Mouse (Mus musculus) gastrocnemius, postnatal 25 days (tissue): ENCODE measurements around the gene Nat9. TPM values are rescaled to one million over a fixed set of nuclear protein-coding genes. Genes with fewer than 3 reads are reported as not detected.

Experiments used
- DNase-seq: peaks from one replicate; pipeline ENCODE4 v3.0.0; 2022
- total RNA-seq, 2 experiments: library from RNA; stranded (reverse); gene quantifications; 1 replicate in 1 of 2; 2 replicates in 1 of 2; pipeline ENCODE4 v1.2.3; 2021

The Nat9 gene
- total RNA-seq, 2 experiments from 2014 or later: 10.7 to 13.2 TPM

GRCm38 (mm10) chr11:115155053-115155634 lies 32.5 kb downstream of the Nat9 start:
- no peak for DNase-seq

- DNase-seq: peak; percentile 75
These were observed 33.9 kb downstream of the Nat9 start for GRCm38 (mm10) chr11:115153699-115154292.

- DNase-seq: no peak
These were observed 34.6 kb downstream of the Nat9 start for GRCm38 (mm10) chr11:115153088-115153487.

GRCm38 (mm10) chr11:115151755-115152429 lies 35.8 kb downstream of the Nat9 start:
- DNase-seq: peak; percentile 45

- DNase-seq: no peak
These were observed 36.9 kb downstream of the Nat9 start for GRCm38 (mm10) chr11:115150741-115151254.

GRCm38 (mm10) chr11:115147813-115148212 lies 39.8 kb downstream of the Nat9 start:
- DNase-seq: no peak

- DNase-seq: no peak
These were observed 45.7 kb downstream of the Nat9 start for GRCm38 (mm10) chr11:115141970-115142369.

GRCm38 (mm10) chr11:115138597-115139262 lies 48.9 kb downstream of the Nat9 start:
- no peak for DNase-seq

GRCm38 (mm10) chr11:115133800-115134199 lies 53.9 kb downstream of the Nat9 start, which contains the start of gene Cd300lf:
Gene Cd300lf, minus strand, starts transcription at chr11:115133992.
- DNase-seq: no peak

Other genes starting within 250 kb of the Nat9 start
- not detected for gene Cd300c, start 218.7 kb downstream of the Nat9 start, total RNA-seq
- gene Cd300ld, start 197.9 kb downstream of the Nat9 start, total RNA-seq: under 1 TPM; 0.13 to 0.35 TPM
- gene Cd300c2, start 186.0 kb downstream of the Nat9 start, total RNA-seq: under 1 TPM in 1 of 2 experiments, not detected in 1; 0.54 TPM
- not detected for gene Cd300ld2, start 171.7 kb downstream of the Nat9 start, total RNA-seq
- not detected for gene Cd300ld4, start 160.8 kb downstream of the Nat9 start, total RNA-seq
- 1 to 10 TPM in 1 of 2 experiments, not detected in 1; 3.5 TPM for gene Cd300ld5, start 150.1 kb downstream of the Nat9 start, total RNA-seq
- gene Cd300ld3, start 139.4 kb downstream of the Nat9 start, total RNA-seq: 1 to 10 TPM; 1.2 to 3.7 TPM
- not detected for gene Cd300e, start 125.7 kb downstream of the Nat9 start, total RNA-seq
- gene Rab37, start 96.4 kb downstream of the Nat9 start, total RNA-seq: under 1 TPM in 1 of 2 experiments, not detected in 1; 0.19 TPM
- not detected for gene Cd300lf, start 53.9 kb downstream of the Nat9 start, total RNA-seq
- gene Slc9a3r1, start 24.5 kb downstream of the Nat9 start, total RNA-seq: 1 to 10 TPM; 2.3 to 3.9 TPM
- 1 to 10 TPM; 4.1 to 5.8 TPM for gene Tmem104, start 372 bp downstream of the Nat9 start, total RNA-seq
- gene Grin2c, start 79.4 kb upstream of the Nat9 start, total RNA-seq: under 1 TPM in 1 of 2 experiments, not detected in 1; 0.05 TPM
- 1 to 10 TPM; 3.6 to 3.8 TPM for gene Fdxr, start 89.2 kb upstream of the Nat9 start, total RNA-seq
- 1 to 10 TPM; 2.9 to 3.6 TPM for gene Fads6, start 109.8 kb upstream of the Nat9 start, total RNA-seq
- not detected for gene Otop2, start 119.3 kb upstream of the Nat9 start, total RNA-seq
- under 1 TPM; 0.56 to 0.97 TPM for gene Ush1g, start 134.2 kb upstream of the Nat9 start, total RNA-seq
- gene Otop3, start 146.9 kb upstream of the Nat9 start, total RNA-seq: not detected
- gene Hid1, start 179.9 kb upstream of the Nat9 start, total RNA-seq: 1 to 10 TPM; 1.4 to 2.8 TPM
- 1 to 10 TPM; 3.1 to 4.0 TPM for gene Cdr2l, start 194.1 kb upstream of the Nat9 start, total RNA-seq
- gene Mrpl58, start 215.9 kb upstream of the Nat9 start, total RNA-seq: 10 to 100 TPM; 86.6 to 96.1 TPM
- gene Atp5h, start 232.1 kb upstream of the Nat9 start, total RNA-seq: 100 to 1,000 TPM; 909 to 922 TPM
- gene Kctd2, start 232.3 kb upstream of the Nat9 start, total RNA-seq: 10 to 100 TPM; 13.4 to 14.4 TPM